Mouse (Mus musculus): ENCODE results near the gene Rin3. TPM values are rescaled to one million over a fixed set of nuclear protein-coding genes. Genes with fewer than 3 reads are reported as not detected.

Rin3 gene
- polyA plus RNA-seq, 1 experiment from 2014 or later: 3.5 TPM

DNA sequence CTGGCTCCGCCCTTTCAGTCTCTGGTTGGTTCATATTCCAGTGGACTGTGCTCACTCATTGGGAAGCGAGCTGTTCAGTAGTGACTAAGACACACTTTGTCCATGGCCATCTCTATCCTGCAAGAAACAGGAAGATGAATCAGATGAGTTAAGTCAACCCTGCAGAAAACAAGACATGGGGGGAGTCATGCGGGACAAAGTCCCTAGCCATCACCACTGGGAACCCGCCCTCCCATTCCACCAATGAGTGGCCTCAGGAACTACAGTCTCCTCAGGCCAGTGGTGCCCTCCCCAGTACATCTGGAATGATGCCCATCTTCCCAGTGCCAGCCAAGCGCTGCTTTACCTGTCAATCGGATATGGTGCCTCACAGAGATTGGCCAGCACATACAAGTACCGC lies 111.6 kb downstream of the Rin3 start:
- H3K27me3 ChIP-seq (ENCODE audit: control insufficient read depth, insufficient read depth, low read length): 0 out of 2 replicates have a peak, but pooled peaks cover 3% of the 10 kb centered on the region
- peaks cover 25% of the 10 kb centered on the region for H3K36me3 ChIP-seq (ENCODE audit: control insufficient read depth, insufficient read depth, low read length)
- WGBS: 92% methylated on average over 7 of the region's 7 CpGs
- ATAC-seq (ENCODE audit: low FRiP score, low TSS enrichment) (no peak), DNase-seq (no peak)
- no peak overlapping the region for H3K27ac ChIP-seq (replicated peaks; ENCODE audit: low read depth, low read length)
- no peak overlapping the region for H3K9ac ChIP-seq (replicated peaks; ENCODE audit: low read length)
- no peak overlapping the region for H3K4me3 ChIP-seq (replicated peaks; ENCODE audit: low read depth, low read length)
- 0 out of 2 replicates have a peak, but pooled peaks cover 8% of the 10 kb centered on the region for H3K4me1 ChIP-seq (ENCODE audit: control insufficient read depth, insufficient read depth, low read length)
- no peaks in the 10 kb centered on the region for H3K9me3 ChIP-seq (ENCODE audit: control insufficient read depth, low read length)
- H3K4me2 ChIP-seq (ENCODE audit: low read length): no peak overlapping the region

DNA sequence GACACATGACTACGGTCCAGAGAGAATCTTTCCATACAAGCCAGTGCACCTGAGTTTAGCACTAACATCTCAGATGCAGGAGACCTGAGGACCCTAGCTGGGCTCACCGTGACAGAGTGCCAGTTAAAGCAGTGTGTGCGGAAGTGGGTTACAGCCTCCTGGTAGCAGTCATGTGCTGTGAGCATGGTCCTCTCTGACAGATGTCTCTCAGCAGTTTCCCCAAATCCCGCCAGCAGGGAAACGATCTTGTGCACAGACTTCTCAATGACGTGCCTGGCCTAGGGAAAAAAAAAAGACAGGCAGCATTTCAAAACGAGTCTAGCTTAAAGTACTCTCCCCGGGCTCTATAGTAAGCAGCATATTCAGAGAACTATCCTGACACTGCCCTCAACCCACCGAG lies 112.7 kb downstream of the Rin3 start:
- H3K9ac ChIP-seq (replicated peaks; ENCODE audit: low read length): no peak overlapping the region
- 0 out of 2 replicates have a peak, but pooled peaks cover 3% of the 10 kb centered on the region for H3K27me3 ChIP-seq (ENCODE audit: control insufficient read depth, insufficient read depth, low read length)
- H3K9me3 ChIP-seq (ENCODE audit: control insufficient read depth, low read length): no peaks in the 10 kb centered on the region
- H3K4me3 ChIP-seq (replicated peaks; ENCODE audit: low read depth, low read length): no peak overlapping the region
- 63% methylated on average over 9 of the region's 9 CpGs for WGBS
- H3K36me3 ChIP-seq (ENCODE audit: control insufficient read depth, insufficient read depth, low read length): peaks cover 30% of the 10 kb centered on the region
- no peak overlapping the region for H3K4me2 ChIP-seq (ENCODE audit: low read length)
- H3K4me1 ChIP-seq (ENCODE audit: control insufficient read depth, insufficient read depth, low read length): 0 out of 2 replicates have a peak, but pooled peaks cover 8% of the 10 kb centered on the region
- DNase-seq (no peak), ATAC-seq (ENCODE audit: low FRiP score, low TSS enrichment) (no peak)
- H3K27ac ChIP-seq (replicated peaks; ENCODE audit: low read depth, low read length): no peak overlapping the region

DNA sequence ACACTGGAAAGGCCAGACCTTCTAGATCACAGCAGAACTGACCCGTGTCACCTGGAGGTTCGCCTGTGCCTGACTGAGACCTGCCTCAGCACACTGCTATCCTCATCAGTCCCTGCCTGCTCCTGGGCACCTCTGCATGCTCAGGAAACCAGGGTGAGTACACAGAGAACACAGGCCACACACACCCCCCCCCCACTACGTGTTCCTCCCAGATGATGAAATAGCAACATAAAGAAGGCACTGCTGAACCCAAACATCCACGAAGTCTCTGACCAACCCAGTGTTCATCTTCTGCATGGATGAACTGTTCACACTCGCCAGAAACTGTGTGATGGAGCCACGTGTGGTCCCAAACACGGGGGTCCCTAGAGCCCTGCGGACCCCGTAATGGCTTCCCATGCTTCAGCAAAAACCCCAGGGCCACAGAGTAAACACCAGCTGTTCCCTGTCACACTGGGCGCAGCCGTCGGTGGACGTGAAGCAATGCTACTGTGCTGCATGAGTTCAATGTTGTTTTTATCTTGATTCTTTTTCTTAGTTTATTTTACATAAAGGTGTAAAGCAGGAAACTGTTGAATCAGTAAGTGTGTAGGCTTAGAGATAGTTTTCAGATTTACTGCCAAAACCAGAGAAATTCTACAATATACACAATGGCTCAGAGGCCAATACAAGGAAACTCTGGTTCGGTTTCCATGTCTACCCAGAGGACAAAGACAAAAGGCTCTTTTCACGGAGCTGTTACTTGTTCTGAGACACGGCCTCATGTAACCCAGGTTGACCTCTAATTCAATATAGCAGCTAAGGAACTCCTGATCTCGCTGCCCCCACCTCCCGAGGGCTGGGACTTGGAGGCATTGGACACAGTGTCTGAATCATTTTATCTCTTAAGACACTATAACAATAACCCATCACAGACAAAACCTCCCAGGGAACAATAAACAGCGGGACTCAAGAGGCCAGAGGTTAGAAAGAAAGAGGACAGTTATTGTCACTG lies 113.4 kb downstream of the Rin3 start:
- no peaks in the 10 kb centered on the region for H3K9me3 ChIP-seq (ENCODE audit: control insufficient read depth, low read length)

DNA sequence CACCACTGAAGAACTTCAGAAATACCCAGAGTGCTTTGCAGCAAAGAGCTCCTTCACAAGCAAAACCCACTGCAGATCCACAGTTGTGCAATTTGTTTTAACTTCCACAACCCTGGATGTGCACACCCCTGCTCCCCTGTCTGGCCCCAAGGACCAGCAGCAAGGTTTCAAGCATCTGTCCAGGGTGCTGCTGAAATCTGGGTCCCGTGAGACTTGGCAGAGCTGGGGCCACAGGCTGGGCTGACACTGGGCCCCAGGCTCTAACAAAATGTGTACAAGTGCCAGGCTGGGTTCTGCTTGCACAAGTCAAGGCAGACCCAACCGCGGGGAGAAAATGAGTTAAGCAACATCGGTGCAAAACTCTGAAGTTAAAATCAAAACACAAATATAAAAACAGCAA lies 115.7 kb downstream of the Rin3 start:
- H3K27ac ChIP-seq (replicated peaks; ENCODE audit: low read depth, low read length): no peak overlapping the region
- no peak overlapping the region for H3K4me3 ChIP-seq (replicated peaks; ENCODE audit: low read depth, low read length)
- no peak overlapping the region for H3K9ac ChIP-seq (replicated peaks; ENCODE audit: low read length)
- H3K36me3 ChIP-seq (ENCODE audit: control insufficient read depth, insufficient read depth, low read length): peaks cover 55% of the 10 kb centered on the region
- no peak for DNase-seq
- H3K4me1 ChIP-seq (ENCODE audit: control insufficient read depth, insufficient read depth, low read length): 0 out of 2 replicates have a peak, but pooled peaks cover 8% of the 10 kb centered on the region
- H3K9me3 ChIP-seq (ENCODE audit: control insufficient read depth, low read length): no peaks in the 10 kb centered on the region
- H3K27me3 ChIP-seq (ENCODE audit: control insufficient read depth, insufficient read depth, low read length): 0 out of 2 replicates have a peak, but pooled peaks cover 3% of the 10 kb centered on the region
- ATAC-seq (ENCODE audit: low FRiP score, low TSS enrichment): no peak
- H3K4me2 ChIP-seq (ENCODE audit: low read length): no peak overlapping the region
- 88% methylated on average over 4 of the region's 4 CpGs for WGBS

More for the DNA sequence above, 113.4 kb downstream of the Rin3 start:
- 0 out of 2 replicates have a peak, but pooled peaks cover 3% of the 10 kb centered on the region for H3K27me3 ChIP-seq (ENCODE audit: control insufficient read depth, insufficient read depth, low read length)
- 27% methylated on average over 19 of the region's 19 CpGs for WGBS
- peaks cover 36% of the 10 kb centered on the region for H3K36me3 ChIP-seq (ENCODE audit: control insufficient read depth, insufficient read depth, low read length)
- DNase-seq (no peak), ATAC-seq (ENCODE audit: low FRiP score, low TSS enrichment) (no peak)
- no peak overlapping the region for H3K9ac ChIP-seq (replicated peaks; ENCODE audit: low read length)
- H3K27ac ChIP-seq (replicated peaks; ENCODE audit: low read depth, low read length): no peak overlapping the region
- H3K4me3 ChIP-seq (replicated peaks; ENCODE audit: low read depth, low read length): no peak overlapping the region
- H3K4me2 ChIP-seq (ENCODE audit: low read length): no peak overlapping the region
- 0 out of 2 replicates have a peak, but pooled peaks cover 8% of the 10 kb centered on the region for H3K4me1 ChIP-seq (ENCODE audit: control insufficient read depth, insufficient read depth, low read length)

DNA sequence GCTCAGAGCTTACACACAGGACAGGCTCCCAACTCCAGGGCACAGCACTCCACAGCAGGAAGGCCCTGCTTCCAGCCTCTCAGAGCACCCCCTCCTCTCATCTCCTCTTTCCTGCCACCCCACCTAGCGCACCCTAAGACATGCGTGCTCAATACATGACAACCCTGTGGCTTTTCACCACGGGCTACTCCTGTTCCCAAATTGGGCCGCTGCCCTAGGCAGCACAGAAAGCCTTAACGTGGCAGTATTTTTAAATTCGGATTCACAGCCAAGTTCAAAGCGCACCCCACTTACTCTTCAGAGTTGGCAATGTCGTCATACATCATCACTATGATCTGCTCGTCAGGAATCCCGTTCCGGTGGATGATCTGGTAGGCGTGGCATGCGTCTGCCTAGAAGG lies 130.3 kb downstream of the Rin3 start:
- no peak for ATAC-seq (ENCODE audit: low FRiP score, low TSS enrichment)
- Histone ChIP-seq H3K27me3 (ENCODE audit: control insufficient read depth, insufficient read depth, low read length) (no peaks in the 10 kb centered on the region), H3K9ac (replicated peaks; ENCODE audit: low read length) (no peak overlapping the region), H3K27ac (replicated peaks; ENCODE audit: low read depth, low read length) (no peak overlapping the region), H3K4me2 (ENCODE audit: low read length) (no peak overlapping the region), H3K4me1 (ENCODE audit: control insufficient read depth, insufficient read depth, low read length) (no peaks in the 10 kb centered on the region), H3K4me3 (replicated peaks; ENCODE audit: low read depth, low read length) (no peak overlapping the region), H3K36me3 (ENCODE audit: control insufficient read depth, insufficient read depth, low read length) (no peaks in the 10 kb centered on the region), H3K9me3 (ENCODE audit: control insufficient read depth, low read length) (no peaks in the 10 kb centered on the region)
- 94% methylated on average over 13 of the region's 13 CpGs for WGBS
- no peak for DNase-seq

DNA sequence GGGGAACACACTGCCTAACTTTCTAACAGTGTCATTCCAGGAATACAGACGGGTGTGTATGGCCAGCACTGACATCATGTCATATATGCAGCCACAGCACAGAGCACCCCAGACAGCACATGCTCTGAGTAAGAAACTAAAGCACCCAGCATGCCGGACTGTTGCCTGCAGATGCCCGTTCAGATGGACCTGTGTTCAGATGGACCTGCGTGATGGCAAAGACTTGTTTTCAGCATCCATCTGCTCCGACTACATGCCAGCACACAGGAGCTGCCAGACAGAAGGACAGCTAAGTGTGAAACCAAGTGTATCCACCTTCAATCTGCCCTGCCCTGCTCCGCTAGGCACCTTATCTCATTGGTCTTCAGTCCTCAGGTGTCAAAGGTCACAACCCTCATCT lies 131.8 kb downstream of the Rin3 start:
- H3K4me3 ChIP-seq (replicated peaks; ENCODE audit: low read depth, low read length): no peak overlapping the region
- no peak overlapping the region for H3K4me2 ChIP-seq (ENCODE audit: low read length)
- 89% methylated on average over 6 of the region's 6 CpGs for WGBS
- DNase-seq (no peak), ATAC-seq (ENCODE audit: low FRiP score, low TSS enrichment) (no peak)
- H3K27me3 ChIP-seq (ENCODE audit: control insufficient read depth, insufficient read depth, low read length): no peaks in the 10 kb centered on the region
- H3K9me3 ChIP-seq (ENCODE audit: control insufficient read depth, low read length): no peaks in the 10 kb centered on the region
- no peak overlapping the region for H3K9ac ChIP-seq (replicated peaks; ENCODE audit: low read length)
- H3K4me1 ChIP-seq (ENCODE audit: control insufficient read depth, insufficient read depth, low read length): 0 out of 2 replicates have a peak, but pooled peaks cover 2% of the 10 kb centered on the region
- no peak overlapping the region for H3K27ac ChIP-seq (replicated peaks; ENCODE audit: low read depth, low read length)
- no peaks in the 10 kb centered on the region for H3K36me3 ChIP-seq (ENCODE audit: control insufficient read depth, insufficient read depth, low read length)

DNA sequence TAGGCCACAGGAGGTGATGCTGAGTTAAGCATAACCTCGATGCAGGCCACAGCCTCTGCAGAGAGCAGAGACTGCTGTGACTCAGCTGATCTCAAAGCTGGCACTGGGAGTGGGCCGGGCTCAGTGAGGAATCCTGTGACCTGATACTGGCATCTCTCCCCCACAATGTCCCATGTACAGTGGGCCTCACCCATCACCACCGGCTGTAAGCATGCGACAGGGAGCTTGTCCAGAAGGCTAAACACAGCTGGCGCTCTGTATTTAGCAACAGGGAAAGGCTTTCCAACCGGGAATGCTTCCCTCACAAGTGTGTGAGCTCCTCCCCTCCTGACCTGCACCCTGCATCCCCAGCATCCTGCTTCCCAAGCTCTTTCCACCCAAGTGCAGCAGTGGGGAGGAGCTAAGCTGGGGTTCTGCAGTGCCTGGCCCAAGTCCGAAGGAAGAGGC lies 133.6 kb downstream of the Rin3 start:
- Histone ChIP-seq H3K27ac (replicated peaks; ENCODE audit: low read depth, low read length) (no peak overlapping the region), H3K4me1 (ENCODE audit: control insufficient read depth, insufficient read depth, low read length) (0 out of 2 replicates have a peak, but pooled peaks cover 4% of the 10 kb centered on the region), H3K4me2 (ENCODE audit: low read length) (no peak overlapping the region), H3K27me3 (ENCODE audit: control insufficient read depth, insufficient read depth, low read length) (no peaks in the 10 kb centered on the region), H3K9ac (replicated peaks; ENCODE audit: low read length) (no peak overlapping the region), H3K9me3 (ENCODE audit: control insufficient read depth, low read length) (no peaks in the 10 kb centered on the region), H3K36me3 (ENCODE audit: control insufficient read depth, insufficient read depth, low read length) (no peaks in the 10 kb centered on the region), H3K4me3 (replicated peaks; ENCODE audit: low read depth, low read length) (no peak overlapping the region)
- WGBS: 54% methylated on average over 7 of the region's 7 CpGs
- ATAC-seq (ENCODE audit: low FRiP score, low TSS enrichment) (no peak), DNase-seq (no peak)

DNA sequence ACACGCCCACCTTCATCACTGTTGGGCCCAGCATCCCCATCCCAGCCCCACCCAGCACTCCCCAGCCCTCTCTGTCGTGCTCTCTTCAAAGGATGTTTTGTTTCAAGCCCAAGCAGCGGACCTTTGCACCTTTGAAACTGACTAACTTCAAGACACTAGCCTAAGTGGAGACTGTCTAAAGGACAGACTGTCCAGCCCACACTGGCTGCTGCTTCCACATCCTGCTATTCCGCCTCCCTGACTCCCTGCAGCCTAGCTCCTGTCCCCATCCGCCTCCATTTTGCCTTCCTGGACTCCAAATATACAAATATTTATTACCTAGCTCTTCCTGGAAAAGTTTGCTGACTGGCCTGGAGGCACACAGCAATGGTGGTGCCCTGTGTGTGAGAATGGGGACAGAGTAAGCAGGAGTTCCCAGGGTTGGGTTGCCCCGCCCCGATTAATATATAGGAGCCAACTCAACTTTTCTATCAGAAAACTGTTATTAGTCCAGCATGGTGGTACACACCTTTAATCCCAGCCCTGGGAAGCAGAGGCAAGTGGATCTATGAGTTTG lies 134.2 kb downstream of the Rin3 start:
- no peaks in the 10 kb centered on the region for H3K27me3 ChIP-seq (ENCODE audit: control insufficient read depth, insufficient read depth, low read length)
- H3K4me1 ChIP-seq (ENCODE audit: control insufficient read depth, insufficient read depth, low read length): 0 out of 2 replicates have a peak, but pooled peaks cover 4% of the 10 kb centered on the region
- DNase-seq (no peak), ATAC-seq (ENCODE audit: low FRiP score, low TSS enrichment) (no peak)
- H3K36me3 ChIP-seq (ENCODE audit: control insufficient read depth, insufficient read depth, low read length): no peaks in the 10 kb centered on the region
- no peak overlapping the region for H3K4me2 ChIP-seq (ENCODE audit: low read length)
- 74% methylated on average over 7 of the region's 7 CpGs for WGBS
- H3K4me3 ChIP-seq (replicated peaks; ENCODE audit: low read depth, low read length): no peak overlapping the region
- no peak overlapping the region for H3K27ac ChIP-seq (replicated peaks; ENCODE audit: low read depth, low read length)
- H3K9me3 ChIP-seq (ENCODE audit: control insufficient read depth, low read length): no peaks in the 10 kb centered on the region
- H3K9ac ChIP-seq (replicated peaks; ENCODE audit: low read length): no peak overlapping the region
